Comparison of ENCODE assay signal across 10 mouse cellular contexts in genomic region chr11:32118844-32119629, GRCm38 (mm10).
DNase-seq lines count a peak whose midpoint lies in the region; ATAC-seq and TF ChIP-seq lines count a peak whose summit lies in the region.
"Had no signal": no experiment of that assay in that cellular context is flagged by ENCODE, and none has a peak within 500 bp of the region (broad histone marks: within the 10 kb centered on the region; RNA-seq: fewer than 3 reads in every experiment).

No protein-coding gene starts in this region.

- no peak overlapping the region for H3K4me2 ChIP-seq in hindbrain, embryonic 11.5 days (replicated peaks; ENCODE audit: low read depth, low read length)
- H3K4me2 ChIP-seq in stomach, postnatal 0 days (replicated peaks; ENCODE audit: low read depth), result no peak overlapping the region
- H3K4me2 ChIP-seq: stomach, embryonic 15.5 days had no signal

- no peak overlapping the region for H3K4me3 ChIP-seq in left cerebral cortex, adult 2 months
- H3K4me3 ChIP-seq in hindbrain, embryonic 11.5 days (ENCODE audit: low read depth, low read length), result no peak overlapping the region
- no peak overlapping the region for H3K4me3 ChIP-seq in stomach, postnatal 0 days (ENCODE audit: low read depth, low read length)
- H3K4me3 ChIP-seq: erythroblast, embryonic 14.5 days; stomach, embryonic 15.5 days had no signal

- no peak for DNase-seq in left cerebral cortex, adult 2 months (ENCODE audit: extremely low spot score in 1 of 2, low spot score in 2 of 2)
- no peak for DNase-seq in left cerebral cortex, adult 9 months (ENCODE audit: low spot score in 2 of 2)
- DNase-seq in hindbrain, embryonic 11.5 days (ENCODE audit: low spot score), result peak; percentile 68
- peak; percentile 81 for DNase-seq in mesoderm, embryonic 11.5 days (ENCODE audit: low read depth, low spot score)
- no peak for DNase-seq in stomach, postnatal 0 days (ENCODE audit: low spot score)
- DNase-seq in gastrocnemius, postnatal 36 days, result no peak
- no peak for DNase-seq in urinary bladder, postnatal 36 days (ENCODE audit: low spot score in 2 of 2)
- DNase-seq in layer of hippocampus, postnatal 10 days (ENCODE audit: low spot score in 2 of 2), result no peak

- 32% methylated on average over 14 of the region's 14 CpGs for WGBS in hindbrain, embryonic 11.5 days
- 43% methylated on average over 14 of the region's 14 CpGs for WGBS in stomach, postnatal 0 days

- H3K4me1 ChIP-seq in hindbrain, embryonic 11.5 days (replicated peaks; ENCODE audit: control insufficient read depth, insufficient read depth, low read length), result peaks cover 8% of the 10 kb centered on the region
- H3K4me1 ChIP-seq in stomach, postnatal 0 days (replicated peaks; ENCODE audit: control insufficient read depth, insufficient read depth), result no peaks in the 10 kb centered on the region
- H3K4me1 ChIP-seq: stomach, embryonic 15.5 days had no signal

- H3K27ac ChIP-seq in left cerebral cortex, adult 2 months, result peak overlapping the region; percentile 32; the same call in 1 of the 2 replicates
- peak overlapping the region; percentile 37 for H3K27ac ChIP-seq in hindbrain, embryonic 11.5 days (ENCODE audit: low read depth, low read length)
- no peak overlapping the region for H3K27ac ChIP-seq in stomach, postnatal 0 days (replicated peaks)
- H3K27ac ChIP-seq: stomach, embryonic 15.5 days had no signal

- intact Hi-C loops in left cerebral cortex, adult 2 months (cut with DNase I), result no loop called here
- intact Hi-C loops in gastrocnemius, postnatal 36 days (cut with DNase I), result no loop called here

- no peak for TF ChIP-seq EP300 in stomach, postnatal 0 days (optimal IDR thresholded peaks at IDR 0.05)

- no peak overlapping the region for H3K9ac ChIP-seq in hindbrain, embryonic 11.5 days (ENCODE audit: low read depth, low read length)
- no peak overlapping the region for H3K9ac ChIP-seq in stomach, postnatal 0 days (ENCODE audit: low read length)
- H3K9ac ChIP-seq: stomach, embryonic 15.5 days had no signal

- no peaks in the 10 kb centered on the region for H3K36me3 ChIP-seq in hindbrain, embryonic 11.5 days (ENCODE audit: control insufficient read depth, insufficient read depth, low read length)
- no peaks in the 10 kb centered on the region for H3K36me3 ChIP-seq in stomach, postnatal 0 days (ENCODE audit: control insufficient read depth, insufficient read depth, low read length)
- H3K36me3 ChIP-seq: stomach, embryonic 15.5 days had no signal

- TF ChIP-seq CTCF in left cerebral cortex, adult 2 months (IDR thresholded peaks at IDR 0.05), result no peak
- peak; percentile 21; the same call in 1 of the 2 replicates for TF ChIP-seq CTCF in stomach, postnatal 0 days (IDR thresholded peaks at IDR 0.05; ENCODE audit: low read depth)

- H3K27me3 ChIP-seq in hindbrain, embryonic 11.5 days (ENCODE audit: control insufficient read depth, insufficient read depth, low read length), result no peaks in the 10 kb centered on the region
- H3K27me3 ChIP-seq in stomach, postnatal 0 days (ENCODE audit: control insufficient read depth, insufficient read depth, low read length), result no peaks in the 10 kb centered on the region
- H3K27me3 ChIP-seq: stomach, embryonic 15.5 days had no signal

- H3K9me3 ChIP-seq in hindbrain, embryonic 11.5 days (ENCODE audit: control insufficient read depth, low read length), result no peaks in the 10 kb centered on the region
- H3K9me3 ChIP-seq in stomach, postnatal 0 days (ENCODE audit: control insufficient read depth, low read length), result no peaks in the 10 kb centered on the region
- H3K9me3 ChIP-seq: stomach, embryonic 15.5 days had no signal

- ATAC-seq in hindbrain, embryonic 11.5 days (ENCODE audit: low FRiP score), result peak; percentile 90
- ATAC-seq in stomach, postnatal 0 days (ENCODE audit: low FRiP score, low TSS enrichment), result peak; percentile 45; the same call in 1 of the 2 replicates

Comparison
In these comparisons a context has a peak if more than half of its experiments do, and no peak if none do; other contexts are left out.
1. DNase-seq: peak in hindbrain, embryonic 11.5 days (single experiment) and mesoderm, embryonic 11.5 days (single experiment); none in left cerebral cortex, adult 2 months (0 of 2), left cerebral cortex, adult 9 months (0 of 2), stomach, postnatal 0 days (single experiment), gastrocnemius, postnatal 36 days (0 of 2), urinary bladder, postnatal 36 days (0 of 2) and layer of hippocampus, postnatal 10 days (0 of 2).